Mouse (Mus musculus): Measurements from ENCODE around the gene D5Ertd579e.
"Not testable (repeated sequence)": the region's sequence is repeated elsewhere in the genome, so short reads cannot be mapped to it uniquely, and the experiment has no call there.

Gene D5Ertd579e

GRCm38 (mm10) chr5:36679918-36680598, 15.8 kb downstream of the D5Ertd579e start:
- DNase-seq, result peak; percentile 75

- DNase-seq, result peak; percentile 44
These were observed 17.0 kb downstream of the D5Ertd579e start for GRCm38 (mm10) chr5:36678799-36679198.

GRCm38 (mm10) chr5:36677907-36678306, 17.9 kb downstream of the D5Ertd579e start:
- peak; percentile 55 for DNase-seq

- DNase-seq, result peak; percentile 79
These were observed 20.4 kb downstream of the D5Ertd579e start for GRCm38 (mm10) chr5:36675466-36675865.

- peak; percentile 11 for DNase-seq
These were observed 21.0 kb downstream of the D5Ertd579e start for GRCm38 (mm10) chr5:36674658-36675433.

GRCm38 (mm10) chr5:36669021-36670008, 26.5 kb downstream of the D5Ertd579e start:
- peak; percentile 92 for DNase-seq

- DNase-seq, result peak; percentile 87
These were observed 27.3 kb downstream of the D5Ertd579e start for GRCm38 (mm10) chr5:36668572-36668971.

- peak; percentile 90 for DNase-seq
These were observed 27.8 kb downstream of the D5Ertd579e start for GRCm38 (mm10) chr5:36667986-36668385.

GRCm38 (mm10) chr5:36667165-36667564, 28.7 kb downstream of the D5Ertd579e start:
- DNase-seq, result peak; percentile 23

- DNase-seq, result peak; percentile 16
These were observed 29.1 kb downstream of the D5Ertd579e start for GRCm38 (mm10) chr5:36666699-36667098.

- peak; percentile 59 for DNase-seq
These were observed 32.5 kb downstream of the D5Ertd579e start for GRCm38 (mm10) chr5:36663329-36663728.

- DNase-seq, result not testable (repeated sequence)
These were observed 34.7 kb downstream of the D5Ertd579e start for GRCm38 (mm10) chr5:36660977-36661760.

GRCm38 (mm10) chr5:36625612-36626011, 70.2 kb downstream of the D5Ertd579e start:
- DNase-seq, result no peak

- peak; percentile 93 for DNase-seq
These were observed 72.2 kb downstream of the D5Ertd579e start for GRCm38 (mm10) chr5:36623670-36624069.

- DNase-seq, result peak; percentile 93
These were observed 74.8 kb downstream of the D5Ertd579e start for GRCm38 (mm10) chr5:36621058-36621449.

GRCm38 (mm10) chr5:36620409-36621057, 75.3 kb downstream of the D5Ertd579e start:
- no peak for DNase-seq

GRCm38 (mm10) chr5:36618890-36619289, 76.9 kb downstream of the D5Ertd579e start:
- DNase-seq, result no peak

- no peak for DNase-seq
These were observed 77.5 kb downstream of the D5Ertd579e start for GRCm38 (mm10) chr5:36618356-36618755.

GRCm38 (mm10) chr5:36614124-36614523, 81.7 kb downstream of the D5Ertd579e start:
- DNase-seq, result no peak

GRCm38 (mm10) chr5:36608939-36609499, 86.8 kb downstream of the D5Ertd579e start:
- no peak for DNase-seq

- no peak for DNase-seq
These were observed 92.8 kb downstream of the D5Ertd579e start for GRCm38 (mm10) chr5:36603031-36603430.
